ENCODE assay signal across 3 mouse cellular contexts in genomic region chr17:35124261-35124896, GRCm38 (mm10). TPM values are rescaled to one million over a fixed set of nuclear protein-coding genes. Genes with fewer than 3 reads are reported as not detected.
"Had no signal": no experiment of that assay in that cellular context is flagged by ENCODE, and none has a peak within 500 bp of the region (broad histone marks: within the 10 kb centered on the region; RNA-seq: fewer than 3 reads in every experiment).

No protein-coding gene starts in this region.

RNA-seq across cellular contexts. Expression of gene Apom, which starts 7.5 kb away (rescaled TPM):
- total RNA-seq: megakaryocyte-erythroid progenitor cell, adult 5-6 weeks had no signal
- polyA plus RNA-seq: midbrain, postnatal 0 days had no signal

RNA-seq across cellular contexts. Expression of gene Ly6g5b, which starts 9.2 kb away (rescaled TPM):
- total RNA-seq: monocyte, adult 5-6 weeks had no signal
